Mouse (Mus musculus): ENCODE data around the gene Slc22a15. TPM values are rescaled to one million over a fixed set of nuclear protein-coding genes. Genes with fewer than 3 reads are reported as not detected.

Slc22a15 gene
- polyA plus RNA-seq, 1 experiment: 5.0 TPM

- Histone ChIP-seq H3K4me3 (ENCODE audit: insufficient read depth, low read depth, low read length) (no peak overlapping the region), H3K27ac (replicated peaks; ENCODE audit: low read depth, low read length) (no peak overlapping the region), H3K4me1 (ENCODE audit: control insufficient read depth, insufficient read depth, insufficient read length, low read length) (peaks cover 3% of the 10 kb centered on the region)
These were observed 9.6 kb upstream of the Slc22a15 start for GRCm38 (mm10) chr3:101933820-101934219.

GRCm38 (mm10) chr3:101929105-101929876 lies 5.0 kb upstream of the Slc22a15 start:
- H3K4me1 ChIP-seq (ENCODE audit: control insufficient read depth, insufficient read depth, insufficient read length, low read length): peaks cover 3% of the 10 kb centered on the region
- H3K4me3 ChIP-seq (ENCODE audit: insufficient read depth, low read depth, low read length): no peak overlapping the region
- no peak overlapping the region; the same call in 1 of the 2 replicates for H3K27ac ChIP-seq (replicated peaks; ENCODE audit: low read depth, low read length)

GRCm38 (mm10) chr3:101926636-101927035 lies 2.4 kb upstream of the Slc22a15 start:
- no peak overlapping the region for H3K27ac ChIP-seq (replicated peaks; ENCODE audit: low read depth, low read length)
- H3K4me3 ChIP-seq (ENCODE audit: insufficient read depth, low read depth, low read length): no peak overlapping the region
- H3K4me1 ChIP-seq (ENCODE audit: control insufficient read depth, insufficient read depth, insufficient read length, low read length): peaks cover 7% of the 10 kb centered on the region

- no peak overlapping the region for H3K4me3 ChIP-seq (ENCODE audit: insufficient read depth, low read depth, low read length)
- H3K4me1 ChIP-seq (ENCODE audit: control insufficient read depth, insufficient read depth, insufficient read length, low read length): peaks cover 7% of the 10 kb centered on the region
- no peak overlapping the region for H3K27ac ChIP-seq (replicated peaks; ENCODE audit: low read depth, low read length)
These were observed 1.4 kb upstream of the Slc22a15 start for GRCm38 (mm10) chr3:101925663-101926062.

GRCm38 (mm10) chr3:101922366-101922765 lies 1.9 kb downstream of the Slc22a15 start:
- Histone ChIP-seq H3K27ac (replicated peaks; ENCODE audit: low read depth, low read length) (no peak overlapping the region), H3K4me3 (ENCODE audit: insufficient read depth, low read depth, low read length) (no peak overlapping the region), H3K4me1 (ENCODE audit: control insufficient read depth, insufficient read depth, insufficient read length, low read length) (peaks cover 4% of the 10 kb centered on the region; the same call in 1 of the 2 replicates)

- H3K4me3 ChIP-seq (ENCODE audit: insufficient read depth, low read depth, low read length): no peak overlapping the region
- H3K27ac ChIP-seq (replicated peaks; ENCODE audit: low read depth, low read length): no peak overlapping the region
- H3K4me1 ChIP-seq (ENCODE audit: control insufficient read depth, insufficient read depth, insufficient read length, low read length): peaks cover 6% of the 10 kb centered on the region; the same call in 1 of the 2 replicates
These were observed 5.7 kb downstream of the Slc22a15 start for GRCm38 (mm10) chr3:101918526-101918925.

- no peak overlapping the region for H3K4me3 ChIP-seq (ENCODE audit: insufficient read depth, low read depth, low read length)
- H3K4me1 ChIP-seq (ENCODE audit: control insufficient read depth, insufficient read depth, insufficient read length, low read length): 0 out of 2 replicates have a peak, but pooled peaks cover 2% of the 10 kb centered on the region
- H3K27ac ChIP-seq (replicated peaks; ENCODE audit: low read depth, low read length): no peak overlapping the region
These were observed 6.6 kb downstream of the Slc22a15 start for GRCm38 (mm10) chr3:101917665-101918064.

DNA sequence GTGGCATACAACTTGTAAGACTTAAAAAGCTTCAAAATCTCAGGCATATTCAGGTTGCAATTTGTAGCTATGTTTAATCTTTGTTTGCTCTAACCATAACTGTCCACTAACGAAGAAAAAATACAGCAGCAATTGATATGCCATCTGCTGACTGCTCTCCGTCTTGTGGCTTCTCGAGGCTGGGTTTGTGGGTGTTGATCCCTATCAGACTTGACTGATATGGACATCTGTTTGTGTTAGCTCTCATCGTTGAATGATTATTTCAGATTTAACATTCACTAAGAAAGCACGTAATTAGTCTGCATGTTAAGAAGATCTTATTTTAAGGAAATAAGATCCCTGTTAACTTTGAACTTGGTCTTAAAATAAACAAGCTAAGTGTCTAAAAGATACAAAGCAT lies 7.7 kb downstream of the Slc22a15 start:
- Histone ChIP-seq H3K27ac (replicated peaks; ENCODE audit: low read depth, low read length) (no peak overlapping the region), H3K4me1 (ENCODE audit: control insufficient read depth, insufficient read depth, insufficient read length, low read length) (0 out of 2 replicates have a peak, but pooled peaks cover 2% of the 10 kb centered on the region), H3K4me3 (ENCODE audit: insufficient read depth, low read depth, low read length) (no peak overlapping the region)

DNA sequence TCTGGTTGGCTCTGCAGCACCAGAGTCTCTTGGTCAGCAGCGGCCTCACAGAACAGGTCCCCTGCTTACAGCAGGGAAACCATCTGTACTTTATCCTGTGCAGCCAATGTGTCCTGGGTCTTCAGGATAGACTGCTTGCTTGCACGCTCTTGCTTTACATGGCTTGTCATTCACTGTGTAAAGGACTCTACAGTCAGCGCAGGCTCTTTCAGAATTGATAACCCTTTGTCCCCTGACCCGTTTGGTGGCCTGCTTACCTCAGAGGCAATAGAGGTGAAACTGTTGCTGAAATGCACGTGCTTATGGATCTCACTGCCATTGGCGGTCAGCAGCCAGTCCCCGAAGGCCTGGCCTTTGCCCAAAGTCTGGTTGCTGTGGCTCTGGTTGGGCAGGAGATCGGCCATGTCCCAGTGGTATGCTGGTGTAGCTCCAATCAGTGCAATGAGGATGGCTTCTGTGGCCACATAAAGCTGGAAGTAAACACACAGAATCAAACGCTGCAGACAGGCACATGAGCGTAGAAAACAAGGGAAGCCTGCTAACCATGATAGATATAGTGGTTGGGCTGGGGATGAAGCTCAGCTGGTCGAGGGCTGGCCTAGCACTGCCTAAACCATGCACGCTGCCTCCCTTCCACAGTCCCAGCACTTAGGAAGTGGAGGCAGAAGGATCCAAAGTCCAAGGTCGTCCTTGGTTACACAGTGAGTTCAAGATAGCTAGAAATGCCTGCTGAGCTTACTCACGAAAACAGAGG lies 9.0 kb downstream of the Slc22a15 start:
- Histone ChIP-seq H3K4me1 (ENCODE audit: control insufficient read depth, insufficient read depth, insufficient read length, low read length) (0 out of 2 replicates have a peak, but pooled peaks cover 2% of the 10 kb centered on the region), H3K27ac (replicated peaks; ENCODE audit: low read depth, low read length) (no peak overlapping the region)

GRCm38 (mm10) chr3:101914266-101914665 lies 10.0 kb downstream of the Slc22a15 start:
- no peak overlapping the region for H3K4me3 ChIP-seq (ENCODE audit: insufficient read depth, low read depth, low read length)
- H3K4me1 ChIP-seq (ENCODE audit: control insufficient read depth, insufficient read depth, insufficient read length, low read length): 0 out of 2 replicates have a peak, but pooled peaks cover 2% of the 10 kb centered on the region
- no peak overlapping the region for H3K27ac ChIP-seq (replicated peaks; ENCODE audit: low read depth, low read length)

More for the DNA sequence above, 9.0 kb downstream of the Slc22a15 start:
- no peak overlapping the region for H3K4me3 ChIP-seq (ENCODE audit: insufficient read depth, low read depth, low read length)

DNA sequence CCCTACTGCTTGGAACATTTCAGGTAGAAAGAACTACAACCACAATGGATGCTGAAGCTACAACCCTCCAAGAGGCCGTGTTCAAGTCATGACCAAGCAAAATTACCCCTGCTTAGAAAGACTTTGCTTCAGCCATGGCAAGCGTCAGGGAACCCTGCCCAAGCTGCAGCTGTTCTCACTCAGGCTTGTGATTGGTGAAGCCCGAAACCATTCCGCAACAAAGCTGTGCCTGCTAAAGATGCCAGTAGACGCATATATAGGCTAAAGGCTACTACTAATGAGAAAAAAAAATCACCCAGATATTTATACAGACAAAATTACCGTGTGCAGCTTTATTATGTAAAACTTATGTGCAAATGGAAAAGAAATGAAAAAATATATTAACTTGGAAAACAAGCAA lies 12.2 kb downstream of the Slc22a15 start:
- Histone ChIP-seq H3K27ac (replicated peaks; ENCODE audit: low read depth, low read length) (no peak overlapping the region), H3K4me1 (ENCODE audit: control insufficient read depth, insufficient read depth, insufficient read length, low read length) (0 out of 2 replicates have a peak, but pooled peaks cover 2% of the 10 kb centered on the region), H3K4me3 (ENCODE audit: insufficient read depth, low read depth, low read length) (no peak overlapping the region)

DNA sequence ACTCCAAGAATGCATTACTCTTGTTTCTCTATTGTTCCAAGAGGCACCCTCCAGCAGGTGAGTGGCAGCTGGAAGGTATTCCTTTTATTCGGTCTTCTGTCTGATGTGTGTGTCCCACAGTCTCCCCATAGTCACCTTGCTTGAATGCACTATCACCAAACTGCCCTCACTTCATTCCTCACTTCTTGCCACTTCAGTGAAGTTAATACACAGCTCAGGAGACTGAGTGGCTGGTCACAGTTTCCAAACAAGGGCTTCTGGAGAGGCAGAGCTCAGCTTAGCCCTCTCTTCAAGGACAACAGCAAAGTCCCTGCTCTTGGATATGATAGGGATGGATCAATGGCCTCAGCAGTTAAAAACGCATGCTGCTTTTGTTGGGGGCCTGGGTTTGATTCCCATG lies 17.2 kb downstream of the Slc22a15 start:
- H3K4me3 ChIP-seq (ENCODE audit: insufficient read depth, low read depth, low read length): no peak overlapping the region
- no peak overlapping the region for H3K27ac ChIP-seq (replicated peaks; ENCODE audit: low read depth, low read length)
- no peaks in the 10 kb centered on the region; the same call in 1 of the 2 replicates for H3K4me1 ChIP-seq (ENCODE audit: control insufficient read depth, insufficient read depth, insufficient read length, low read length)

- Histone ChIP-seq H3K4me1 (ENCODE audit: control insufficient read depth, insufficient read depth, insufficient read length, low read length) (no peaks in the 10 kb centered on the region; the same call in 1 of the 2 replicates), H3K4me3 (ENCODE audit: insufficient read depth, low read depth, low read length) (no peak overlapping the region), H3K27ac (replicated peaks; ENCODE audit: low read depth, low read length) (no peak overlapping the region)
These were observed 19.5 kb downstream of the Slc22a15 start for GRCm38 (mm10) chr3:101904776-101905175.

- no peak overlapping the region for H3K27ac ChIP-seq (replicated peaks; ENCODE audit: low read depth, low read length)
- H3K4me3 ChIP-seq (ENCODE audit: insufficient read depth, low read depth, low read length): no peak overlapping the region
- H3K4me1 ChIP-seq (ENCODE audit: control insufficient read depth, insufficient read depth, insufficient read length, low read length): no peaks in the 10 kb centered on the region; the same call in 1 of the 2 replicates
These were observed 21.2 kb downstream of the Slc22a15 start for GRCm38 (mm10) chr3:101903091-101903490.

GRCm38 (mm10) chr3:101902344-101902743 lies 21.9 kb downstream of the Slc22a15 start:
- no peak overlapping the region for H3K27ac ChIP-seq (replicated peaks; ENCODE audit: low read depth, low read length)
- no peak overlapping the region for H3K4me3 ChIP-seq (ENCODE audit: insufficient read depth, low read depth, low read length)
- H3K4me1 ChIP-seq (ENCODE audit: control insufficient read depth, insufficient read depth, insufficient read length, low read length): no peaks in the 10 kb centered on the region; the same call in 1 of the 2 replicates

Measured in brown adipose tissue, adult 24 weeks (tissue).